Mouse (Mus musculus) left cerebral cortex, adult 8-10 months (tissue): ENCODE results near the gene Rsad2. TPM values are rescaled to one million over a fixed set of nuclear protein-coding genes. Genes with fewer than 3 reads are reported as not detected.
A peak's percentile ranks its signal among the peaks of the same experiment; 100 is the strongest.
"Not testable (repeated sequence)": the region's sequence is repeated elsewhere in the genome, so short reads cannot be mapped to it uniquely, and the experiment has no call there.

Experiments
- DNase-seq, 2 experiments: peaks; one replicate each; pipeline ENCODE4 v3.0.0; 2022; ENCODE audit warnings: low spot score in 2 of 2
- total RNA-seq, 4 experiments: library from RNA; stranded (reverse); gene quantifications; 2 replicates each; pipeline ENCODE4 v1.2.4; 2022

Gene Rsad2
- total RNA-seq: 1 to 10 TPM in 3 of 4 experiments, under 1 TPM in 1; 0.81 to 2.5 (median 1.0) TPM

DNA sequence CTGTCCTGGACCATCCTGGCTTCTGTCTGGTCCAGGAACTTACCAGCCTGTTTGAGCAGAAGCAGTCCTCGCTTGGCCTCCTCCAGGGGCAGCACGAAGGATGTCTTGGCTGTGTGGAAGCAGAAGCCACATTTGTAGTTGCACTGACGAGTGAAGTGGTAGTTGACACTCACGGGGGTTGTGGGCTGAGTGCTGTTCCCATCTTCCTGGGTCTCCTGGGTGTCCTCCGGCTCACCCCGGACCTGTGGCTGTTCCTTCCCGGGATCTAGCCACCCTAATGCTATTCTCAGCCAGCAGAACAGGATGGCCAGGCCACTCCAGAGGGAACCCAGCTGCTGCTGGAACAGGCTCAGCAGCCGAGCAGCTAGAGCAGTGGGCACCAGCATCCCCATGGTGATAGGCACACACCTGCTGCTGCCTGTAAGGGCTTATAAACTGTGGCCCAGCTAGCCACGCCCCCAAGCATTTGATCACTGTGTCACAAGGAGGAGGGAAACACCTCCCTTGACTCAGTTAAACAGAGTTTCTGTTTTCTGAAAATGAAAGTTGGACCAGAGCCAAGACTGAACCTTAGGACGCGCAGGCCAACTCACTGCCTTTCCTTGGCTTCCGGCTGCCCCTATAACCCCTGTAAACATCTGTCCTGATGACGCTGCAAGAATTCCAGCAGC lies at the start of gene Rsad2:
Rsad2 (minus strand) TSS at position 425 of the 671 bp plus-strand sequence.
- peak in 1 of 2 experiments; percentile 14 for DNase-seq

DNA sequence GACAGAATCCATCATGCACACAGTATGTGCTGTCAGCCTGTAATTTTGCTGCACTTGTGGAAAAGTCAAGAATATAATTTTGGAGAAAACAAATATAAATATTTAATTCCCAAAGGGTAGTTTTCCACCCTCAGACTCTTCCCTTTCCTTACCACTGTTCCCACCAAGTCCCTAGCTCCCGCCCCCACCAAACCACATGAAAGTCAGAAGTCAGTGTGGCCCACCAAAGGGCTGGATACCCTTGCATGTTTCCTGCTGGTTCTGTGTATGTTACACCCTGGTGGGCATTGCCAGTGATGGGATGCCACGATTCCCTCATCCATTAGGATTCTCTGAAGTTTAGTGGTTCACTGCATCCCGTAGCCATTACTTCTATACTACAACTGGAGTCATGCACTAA lies 44.8 kb upstream of the Rsad2 start:
- DNase-seq: no peak

DNA sequence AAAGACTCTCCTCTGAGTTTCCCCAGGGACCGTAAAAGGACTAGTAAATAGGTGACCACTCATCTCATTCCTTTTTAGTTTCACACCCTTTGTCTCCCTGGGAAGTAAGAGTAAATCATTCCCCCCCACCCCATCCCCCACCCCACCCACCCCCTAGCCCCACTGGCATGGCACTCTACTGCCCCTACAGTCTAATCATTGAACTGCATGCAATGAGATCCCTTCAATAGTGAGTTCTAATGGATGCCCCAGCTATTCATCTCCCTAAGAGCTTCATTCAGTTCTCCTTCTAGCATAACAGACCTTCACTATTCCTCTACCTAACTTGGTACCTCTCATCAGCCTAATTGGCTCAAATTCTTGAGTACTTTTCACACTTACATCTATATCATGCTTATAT lies 33.7 kb upstream of the Rsad2 start:
- DNase-seq: no peak

DNA sequence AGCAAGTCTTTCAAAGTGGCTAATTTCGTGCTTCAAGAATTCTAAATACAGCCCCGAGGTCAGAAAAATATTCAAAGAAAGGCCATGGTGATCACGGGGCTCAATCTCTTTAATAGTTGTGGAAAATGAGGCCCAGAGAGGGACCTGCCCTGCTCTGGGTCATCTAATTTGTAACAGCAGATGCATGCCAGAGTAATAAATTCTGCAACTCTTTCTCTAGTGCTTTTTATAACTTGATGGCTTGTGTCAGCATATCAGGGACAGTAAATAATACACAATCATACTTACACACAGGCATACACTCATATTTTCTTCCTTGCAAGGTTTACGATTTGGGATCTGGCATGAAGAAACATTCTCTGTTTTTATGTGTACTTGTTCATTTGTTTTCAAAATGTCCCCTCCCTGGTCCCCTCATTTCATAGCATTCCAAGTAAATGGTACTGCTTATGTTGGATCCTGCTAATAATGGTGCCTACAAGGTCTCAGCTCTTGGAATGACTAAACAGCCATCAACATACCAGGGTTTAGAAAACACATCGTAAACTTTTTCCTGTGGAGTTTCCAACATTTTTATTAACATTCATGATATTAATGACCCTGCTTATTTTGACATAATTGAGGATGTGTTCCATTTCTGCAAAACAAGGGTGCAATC lies 32.5 kb upstream of the Rsad2 start:
- DNase-seq: no peak

DNA sequence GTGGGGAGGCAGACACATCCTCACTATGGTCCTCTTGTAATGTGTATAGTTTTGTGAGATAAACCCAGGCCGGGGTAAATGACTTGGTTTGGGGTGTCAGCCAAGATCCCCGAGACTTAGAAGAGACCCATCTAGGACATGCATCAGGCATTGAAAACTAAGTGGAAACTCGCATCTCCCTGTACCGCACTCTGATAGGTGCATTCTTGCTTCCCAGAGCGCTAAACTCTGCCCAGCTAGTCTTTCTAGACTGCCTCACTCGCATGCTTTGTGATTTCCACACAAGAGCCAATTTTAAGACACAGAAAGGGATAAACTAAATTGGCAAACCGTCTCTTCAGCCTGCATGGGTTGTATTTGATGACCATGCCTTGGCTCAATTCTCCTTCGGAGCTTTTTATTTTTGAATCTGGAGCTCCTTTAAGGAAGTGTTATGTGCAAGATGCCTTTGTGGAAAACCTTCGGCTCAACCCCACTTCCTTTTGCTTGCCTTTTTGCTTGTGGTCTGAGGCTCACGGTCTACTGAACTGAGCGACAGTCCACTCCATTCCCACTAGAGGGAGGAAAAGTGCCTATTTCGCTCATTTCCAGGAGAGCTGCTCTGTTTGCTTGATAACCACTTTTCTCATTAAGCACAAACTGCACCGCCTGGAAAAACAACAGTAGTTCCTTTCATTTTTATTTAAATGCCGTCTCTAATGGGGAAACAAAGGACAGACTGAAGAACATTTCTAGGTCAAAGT lies 31.8 kb upstream of the Rsad2 start:
- no peak for DNase-seq

DNA sequence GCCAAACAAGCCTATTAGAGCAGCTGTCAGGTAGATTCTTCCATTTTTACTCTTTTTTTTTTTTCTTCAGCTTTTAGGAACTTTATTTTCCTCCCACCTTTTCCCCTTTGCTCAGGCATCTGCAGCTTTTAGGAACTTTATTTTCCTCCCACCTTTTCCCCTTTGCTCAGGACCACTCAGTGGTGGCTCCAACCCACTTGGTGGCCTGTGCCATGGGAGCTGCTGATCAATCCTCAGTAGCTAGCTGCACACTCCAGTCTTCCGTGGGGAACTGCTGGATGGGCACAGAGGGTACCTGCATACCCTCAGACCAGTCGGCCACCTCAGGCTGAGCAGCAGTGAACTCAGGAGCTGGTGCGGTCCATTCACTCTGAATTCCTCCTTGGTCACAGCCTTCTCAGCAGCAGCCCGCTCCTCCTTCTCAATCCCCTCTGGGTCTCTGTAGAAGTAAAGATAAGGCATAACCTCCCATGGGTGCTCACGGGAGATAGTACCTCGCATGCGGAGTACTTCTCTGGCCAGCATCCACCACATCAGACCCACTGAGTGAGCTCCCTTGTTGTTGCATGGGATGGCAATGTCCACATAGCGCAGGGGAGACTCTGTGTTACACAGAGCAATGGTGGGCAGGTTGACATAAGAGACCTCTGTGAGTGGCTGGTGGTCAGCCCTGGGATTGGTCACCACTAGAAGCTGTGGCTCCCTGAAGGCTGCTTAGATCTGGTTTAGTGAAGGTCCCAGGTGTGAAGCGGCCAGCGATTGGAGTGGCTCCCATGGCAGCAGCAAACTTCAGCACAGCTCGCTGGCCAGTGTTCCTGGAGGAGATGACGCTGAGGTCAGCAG lies 29.7 kb upstream of the Rsad2 start:
- not testable (repeated sequence) for DNase-seq

DNA sequence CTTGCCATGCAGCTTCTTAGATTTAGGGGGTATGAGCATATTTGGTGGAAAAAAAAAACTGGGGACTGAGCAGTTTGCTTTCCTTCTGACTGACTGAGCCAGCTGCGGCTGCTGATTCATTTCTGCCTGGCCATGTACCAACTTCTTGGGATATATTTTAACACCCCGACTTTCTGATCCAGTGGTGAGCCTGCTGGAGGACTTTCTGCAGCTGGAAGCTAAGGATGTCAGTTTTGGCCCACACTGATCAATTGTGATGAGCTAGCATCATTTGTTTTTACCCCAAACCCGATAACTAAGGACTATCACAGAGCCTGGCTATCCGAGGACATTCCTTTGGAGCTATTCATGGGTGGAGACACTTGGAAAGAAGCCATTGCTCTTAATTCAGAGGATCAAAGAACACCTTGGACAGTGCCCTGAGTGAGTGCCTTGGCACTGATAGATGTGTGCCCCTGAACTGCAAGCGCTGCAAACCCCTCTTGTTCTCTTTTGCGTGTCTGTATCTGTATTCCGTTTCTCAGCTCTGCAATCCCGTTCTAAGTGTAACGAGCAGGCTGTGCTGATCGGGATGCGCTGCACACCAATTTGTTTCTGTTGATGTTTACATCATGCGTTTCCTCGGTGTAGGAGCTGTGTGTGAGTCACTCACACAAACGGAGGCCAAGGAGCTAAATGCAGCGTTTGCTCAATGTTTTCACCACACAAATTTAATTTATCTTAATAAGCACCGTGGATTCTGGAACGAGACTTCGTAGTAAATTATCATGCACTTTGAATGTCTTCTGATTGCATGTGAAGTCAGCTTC lies 22.1 kb upstream of the Rsad2 start:
- DNase-seq: peak in 1 of 2 experiments; percentile 17

DNA sequence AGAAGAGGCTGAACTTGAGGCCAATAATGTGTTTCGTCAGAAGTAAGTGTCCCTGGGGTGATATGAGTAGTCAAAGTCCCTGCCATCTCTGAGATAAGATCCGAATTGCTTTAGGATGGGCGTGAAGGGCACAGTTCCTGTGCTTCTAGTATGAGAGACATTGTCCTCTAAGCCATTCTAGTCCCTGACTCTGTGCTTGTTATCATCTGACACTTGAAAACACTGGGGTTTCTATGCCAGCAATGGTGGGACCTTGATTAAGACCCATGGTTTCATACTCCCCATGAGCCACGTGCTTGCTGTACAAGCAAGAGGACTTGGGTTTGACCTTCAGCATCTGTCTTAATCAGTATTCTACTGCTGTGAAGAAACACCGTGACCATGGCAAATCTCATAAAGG lies 20.9 kb upstream of the Rsad2 start:
- DNase-seq: no peak

DNA sequence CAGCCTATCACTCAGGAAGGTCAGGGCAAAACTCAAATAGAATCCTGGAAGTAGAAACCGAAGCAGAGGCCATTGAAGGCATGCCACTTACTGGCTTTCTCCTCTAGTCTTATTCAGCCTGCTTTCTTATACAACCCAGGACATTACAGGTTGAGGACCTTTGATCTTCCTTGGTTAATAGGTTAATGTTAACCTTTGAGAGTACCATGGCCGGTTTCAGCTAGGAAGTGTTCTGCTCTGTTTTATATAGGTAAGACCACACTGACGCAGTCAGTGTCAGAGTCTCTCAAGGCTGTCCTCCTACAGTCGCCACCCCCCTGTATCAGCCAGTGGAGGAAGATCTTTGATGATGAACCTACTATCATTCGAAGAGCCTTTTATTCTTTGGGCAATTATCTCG lies 17.5 kb upstream of the Rsad2 start:
- DNase-seq: no peak

DNA sequence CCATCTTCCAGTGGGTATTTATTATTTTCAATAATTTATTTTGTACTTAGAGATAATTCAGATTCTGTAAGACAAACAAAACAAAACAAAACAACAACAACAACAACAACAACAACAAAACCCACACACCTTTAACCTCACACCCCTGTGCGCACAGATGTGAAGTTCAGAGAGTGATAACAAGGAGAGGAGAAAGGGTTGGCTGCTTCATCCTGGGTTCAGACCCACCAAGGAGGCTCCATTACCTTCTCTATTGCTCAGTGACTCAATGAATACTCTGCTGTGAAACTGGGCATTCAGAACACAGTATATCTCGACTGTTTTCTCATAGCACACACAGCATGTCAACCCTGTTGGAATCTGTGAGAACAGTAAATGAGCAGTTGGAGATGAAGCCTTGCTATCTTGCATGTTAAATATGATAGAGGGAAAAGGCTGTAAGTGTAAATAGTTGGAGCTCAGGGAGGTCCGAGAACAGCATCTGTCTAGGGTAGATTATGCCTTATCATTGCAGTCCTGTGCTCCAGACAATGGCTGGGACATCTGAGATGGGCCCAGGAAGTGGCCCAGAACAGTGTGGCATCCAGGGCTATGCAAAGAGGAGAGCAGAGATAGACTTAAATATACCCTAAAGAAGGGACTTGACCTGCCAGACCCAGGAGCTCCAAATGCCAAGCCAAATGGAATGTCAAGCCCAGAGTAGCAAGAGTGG lies 16.7 kb upstream of the Rsad2 start:
- DNase-seq: no peak

DNA sequence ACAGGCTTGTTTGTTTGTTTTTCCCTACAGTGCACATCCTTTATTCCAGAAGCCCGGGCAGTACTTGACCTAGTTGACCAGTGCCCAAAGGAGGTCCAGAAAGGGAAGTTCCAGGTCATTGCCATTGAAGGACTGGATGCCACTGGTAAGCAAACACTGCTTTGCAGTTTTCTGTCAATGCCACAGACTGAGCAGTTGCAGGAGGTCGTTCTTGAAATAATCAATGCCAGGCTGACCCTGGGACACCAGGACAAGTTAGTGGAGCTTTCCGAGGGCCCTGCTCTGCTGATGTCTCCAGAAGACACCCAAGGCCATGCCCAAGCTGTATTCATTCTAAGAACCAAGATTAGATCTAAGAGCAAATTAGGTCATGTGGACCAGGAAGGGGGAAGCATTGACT lies 15.1 kb upstream of the Rsad2 start:
- no peak for DNase-seq

DNA sequence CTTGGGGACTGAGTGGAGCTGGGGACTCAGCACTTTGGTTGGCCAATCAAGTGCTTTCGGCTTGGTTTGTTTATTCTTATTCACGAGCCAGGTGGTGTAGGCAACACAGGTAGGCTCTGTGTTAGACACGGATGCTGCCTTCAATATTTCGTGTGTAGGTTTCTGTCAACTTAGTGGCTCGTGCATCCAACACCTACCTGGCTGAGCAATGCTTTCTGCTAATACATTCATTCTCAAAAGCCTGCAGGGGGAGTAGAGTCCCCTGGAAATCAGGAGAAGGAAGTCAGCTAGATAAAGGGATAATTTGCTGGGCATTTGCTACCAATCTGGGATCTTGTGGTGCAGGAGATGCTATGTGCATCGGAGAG lies 13.8 kb upstream of the Rsad2 start:
- no peak for DNase-seq

DNA sequence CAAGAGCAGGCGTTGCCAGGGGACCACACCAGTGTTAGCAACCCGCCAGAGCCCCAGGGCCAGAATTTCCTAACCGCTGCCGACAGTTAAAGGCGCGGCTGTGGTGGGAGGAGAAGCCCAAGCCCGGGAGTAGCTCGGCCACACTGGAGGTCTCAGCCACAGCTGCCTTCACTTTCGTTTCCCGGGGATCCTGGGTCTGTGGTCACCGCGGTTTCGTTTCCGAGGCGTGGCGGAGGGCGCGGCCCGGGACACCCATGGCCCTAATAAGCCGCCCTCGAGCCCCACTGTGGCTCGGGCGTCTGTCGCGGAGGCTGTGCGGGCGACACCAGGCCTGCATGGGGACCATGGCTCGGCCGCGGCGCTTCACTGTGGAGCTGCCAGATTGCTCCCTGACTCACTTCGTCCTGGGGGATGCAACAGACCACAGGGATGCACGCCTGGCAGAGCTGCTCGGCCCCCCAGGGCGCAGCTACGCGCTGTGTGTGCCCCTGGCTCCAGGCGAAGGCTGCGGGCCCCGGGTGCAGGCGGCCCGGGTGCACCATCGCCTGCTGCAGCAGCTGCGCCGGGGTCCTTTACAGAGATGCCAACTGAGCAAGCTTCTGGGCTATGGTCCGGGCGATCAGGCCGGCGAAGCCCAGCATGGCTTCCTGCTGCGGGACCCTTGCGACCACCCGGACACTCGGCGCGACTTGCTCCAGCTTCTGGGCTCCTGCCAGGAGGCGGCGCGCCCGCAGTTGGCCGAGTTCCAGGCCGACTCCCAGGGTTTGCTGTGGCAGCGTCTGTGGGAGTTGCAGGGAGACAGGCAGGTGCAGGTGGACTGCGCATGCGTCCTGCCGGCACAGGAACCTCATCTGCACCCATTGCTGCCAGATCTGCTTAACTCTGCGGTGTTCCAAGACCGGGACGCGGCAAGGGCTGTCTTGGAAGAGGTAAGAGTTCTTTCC lies 13.1 kb upstream of the Rsad2 start, which contains the start of gene Cmpk2:
Cmpk2 (plus strand) TSS at position 107 of the 944 bp plus-strand sequence.
- peak; percentile 89 to 97 for DNase-seq

DNA sequence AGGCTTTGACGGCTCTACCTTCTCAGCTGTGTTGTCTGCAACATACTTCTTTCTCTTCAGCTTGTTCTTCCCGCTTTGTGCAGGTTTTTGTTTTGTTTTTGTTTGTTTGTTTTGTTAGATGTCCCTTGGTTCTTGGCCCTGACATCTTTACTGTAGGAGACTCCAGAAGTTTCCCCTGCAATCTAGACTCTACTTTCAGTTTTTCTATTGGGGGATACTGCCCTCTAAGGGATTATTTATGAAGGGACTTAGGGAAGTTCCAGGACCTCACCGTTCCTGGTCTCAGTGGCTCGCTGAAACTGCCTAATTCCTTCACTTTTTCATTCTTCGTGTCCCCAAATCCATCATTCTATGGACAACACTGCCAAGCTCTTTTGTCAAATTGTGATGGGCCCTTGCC lies 9.3 kb upstream of the Rsad2 start:
- DNase-seq: no peak

DNA sequence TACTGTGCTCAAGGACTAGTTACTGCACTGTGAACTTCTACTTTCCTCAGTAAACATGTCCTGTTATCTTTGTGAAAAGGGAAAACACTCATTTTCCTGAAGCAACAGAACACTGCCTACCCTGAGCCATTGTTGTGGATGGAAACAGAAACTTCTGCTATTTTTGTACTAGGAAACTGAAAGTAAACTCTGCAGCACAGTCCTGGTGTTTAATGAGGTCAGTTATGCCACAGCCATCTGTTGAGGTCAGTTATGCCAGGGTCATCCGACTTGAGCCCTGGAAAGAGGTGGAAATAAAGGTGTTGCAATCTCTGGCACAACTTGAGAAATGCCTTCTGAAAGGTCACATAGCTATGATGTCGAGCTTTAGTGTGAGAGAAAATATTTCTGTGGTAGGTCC lies 3.8 kb upstream of the Rsad2 start:
- no peak for DNase-seq

DNA sequence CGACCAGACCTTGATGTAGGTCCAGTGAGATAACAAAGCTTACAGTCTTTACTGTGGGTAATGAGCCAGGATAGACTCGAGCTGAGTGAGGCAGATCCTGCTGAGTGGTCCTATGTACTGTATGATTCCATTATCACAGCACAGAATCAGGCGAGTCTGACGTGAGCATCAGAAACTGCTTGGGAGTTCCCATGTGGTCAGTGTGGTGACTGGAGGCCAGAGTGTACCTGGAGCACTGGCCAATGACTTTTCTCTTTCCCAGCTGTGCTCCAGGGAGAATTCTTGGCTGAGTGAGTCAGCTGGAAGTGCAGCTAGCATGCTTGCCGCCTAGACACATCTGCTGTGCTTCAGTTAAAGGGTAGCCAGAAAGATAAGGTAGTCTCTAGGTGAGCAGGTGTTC lies 1.6 kb downstream of the Rsad2 start:
- DNase-seq: no peak

DNA sequence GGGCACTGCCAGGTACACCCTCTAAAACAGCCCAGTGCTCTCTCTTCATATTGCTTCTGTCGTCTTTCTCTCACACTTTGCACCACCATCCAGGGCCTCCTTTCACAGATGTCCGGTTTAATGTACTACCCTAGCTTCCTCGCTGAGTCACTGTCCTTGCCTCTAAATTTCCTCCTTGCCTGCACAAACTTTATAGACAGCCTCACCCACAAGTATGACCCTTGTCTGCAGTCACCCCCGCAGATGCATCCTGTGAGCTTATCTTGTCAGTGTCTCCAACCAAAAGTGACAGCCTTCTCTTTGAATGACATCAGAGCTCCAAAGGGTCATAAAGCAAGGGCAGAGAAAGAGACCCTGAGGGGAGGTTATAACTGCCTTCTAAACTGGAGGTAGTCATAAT lies 3.3 kb downstream of the Rsad2 start:
- DNase-seq: no peak

DNA sequence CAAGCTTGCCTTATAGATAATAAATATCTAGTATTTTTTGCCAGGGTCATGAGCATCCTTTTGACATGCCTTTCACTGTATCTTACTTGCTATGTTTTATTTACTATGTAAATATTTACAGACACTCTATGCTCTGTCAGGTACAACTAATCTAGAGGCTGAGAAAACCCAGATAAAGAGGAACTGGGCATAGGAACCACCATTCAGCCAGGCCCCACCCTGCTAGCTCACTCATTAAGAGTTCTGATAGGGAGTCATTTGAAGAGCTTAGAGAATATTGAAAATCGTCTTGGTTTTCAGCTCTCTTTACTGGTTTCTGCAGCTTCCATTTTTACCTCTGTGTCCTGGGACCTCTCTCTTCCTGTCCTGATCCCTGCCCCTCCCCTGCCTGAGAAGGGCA lies 5.1 kb downstream of the Rsad2 start:
- no peak for DNase-seq

DNA sequence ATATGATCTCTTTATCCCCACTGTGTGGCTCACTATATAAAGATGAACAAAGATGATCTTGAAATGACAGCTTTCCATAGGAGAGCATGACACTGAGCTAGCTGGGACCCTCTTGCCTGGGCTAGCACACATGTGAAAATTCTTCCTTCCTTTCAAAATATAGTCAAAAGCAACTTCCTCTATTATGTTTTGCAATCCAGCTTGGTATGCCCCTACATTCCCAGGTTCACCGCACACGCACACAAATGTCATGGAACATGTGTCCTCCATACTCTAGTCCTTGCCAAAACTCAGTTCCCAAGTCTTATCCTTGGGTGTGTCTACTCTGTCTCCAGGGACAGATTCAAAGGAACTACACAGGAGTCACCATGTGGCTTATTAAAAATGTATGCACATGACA lies 6.8 kb downstream of the Rsad2 start:
- no peak for DNase-seq
